ENCODE assay signal across 15 mouse cellular contexts in the genomic region with DNA sequence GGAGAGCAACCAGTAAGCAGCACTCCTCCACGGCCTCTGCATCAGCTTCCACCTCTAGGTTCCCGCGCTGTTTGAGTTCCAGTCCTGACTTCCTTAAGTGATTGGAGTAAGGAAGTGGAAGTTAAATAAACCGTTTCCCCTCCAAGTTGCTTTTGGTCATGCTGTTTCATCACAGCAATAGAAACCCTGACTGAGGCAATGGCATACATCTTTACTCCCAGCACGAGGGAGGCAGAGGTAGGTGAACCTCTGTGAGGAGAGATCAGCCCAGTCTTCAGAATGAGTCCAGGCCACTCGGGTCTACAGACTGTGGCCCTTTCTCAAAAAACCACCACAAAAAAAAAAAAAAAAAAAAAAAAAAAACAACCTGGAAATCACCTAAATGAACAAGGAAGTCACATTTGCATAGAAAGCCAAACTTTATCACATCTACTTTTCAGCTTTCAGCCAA. TPM values are rescaled to one million over a fixed set of nuclear protein-coding genes. Genes with fewer than 3 reads are reported as not detected.
A peak's percentile ranks its signal among the peaks of the same experiment; 100 is the strongest.
DNase-seq lines count a peak whose midpoint lies in the region; ATAC-seq and TF ChIP-seq lines count a peak whose summit lies in the region.
"Had no signal": no experiment of that assay in that cellular context is flagged by ENCODE, and none has a peak within 500 bp of the region (broad histone marks: within the 10 kb centered on the region; RNA-seq: fewer than 3 reads in every experiment).

No protein-coding gene starts in this region.

- DNase-seq in heart, adult 11 months, result peak; percentile 95
- peak; percentile 13 to 35 for DNase-seq in spleen, adult 2 months (ENCODE audit: low read depth in 1 of 2, low spot score in 2 of 2)
- no peak for DNase-seq in spleen, postnatal 4 days (ENCODE audit: low spot score in 2 of 2)
- DNase-seq in stomach, postnatal 0 days (ENCODE audit: low spot score), result no peak
- DNase-seq in adrenal gland, adult 2 months, result no peak
- no peak for DNase-seq in gastrocnemius, postnatal 25 days
- DNase-seq: cerebellum, adult 8-10 months; kidney, postnatal 10 days; layer of hippocampus, postnatal 36 days had no signal

- no peak overlapping the region for H3K4me3 ChIP-seq in heart, embryonic 11.5 days (ENCODE audit: low read depth, low read length)
- H3K4me3 ChIP-seq in spleen, adult 2 months (ENCODE audit: extremely low read depth, insufficient read depth, insufficient read length), result no peak overlapping the region
- H3K4me3 ChIP-seq in lung, embryonic 16.5 days (ENCODE audit: low read length), result no peak overlapping the region
- no peak overlapping the region for H3K4me3 ChIP-seq in stomach, postnatal 0 days (ENCODE audit: low read depth, low read length)
- H3K4me3 ChIP-seq: hindbrain, embryonic 13.5 days; limb, embryonic 13.5 days had no signal

- H3K9me3 ChIP-seq in heart, embryonic 11.5 days (replicated peaks; ENCODE audit: control insufficient read depth, low read length), result no peaks in the 10 kb centered on the region
- H3K9me3 ChIP-seq in lung, embryonic 16.5 days (ENCODE audit: control insufficient read depth, low read length), result no peaks in the 10 kb centered on the region
- H3K9me3 ChIP-seq in stomach, postnatal 0 days (ENCODE audit: control insufficient read depth, low read length), result no peaks in the 10 kb centered on the region
- H3K9me3 ChIP-seq: hindbrain, embryonic 13.5 days; limb, embryonic 13.5 days had no signal

- no peak overlapping the region for H3K4me2 ChIP-seq in heart, embryonic 11.5 days
- H3K4me2 ChIP-seq in lung, embryonic 16.5 days (ENCODE audit: low read depth, low read length), result no peak overlapping the region
- no peak overlapping the region for H3K4me2 ChIP-seq in stomach, postnatal 0 days (replicated peaks; ENCODE audit: low read depth)
- H3K4me2 ChIP-seq: hindbrain, embryonic 13.5 days; limb, embryonic 13.5 days had no signal

- H3K27ac ChIP-seq in heart, embryonic 11.5 days (ENCODE audit: low read depth, low read length), result no peak overlapping the region
- H3K27ac ChIP-seq in spleen, adult 2 months (ENCODE audit: insufficient read depth, low read length), result peak overlapping the region; percentile 89
- H3K27ac ChIP-seq in lung, embryonic 16.5 days (ENCODE audit: low read length), result peak overlapping the region; percentile 22; the same call in 1 of the 2 replicates
- 0 out of 2 replicates have a peak overlapping the region, but pooled peaks have one; percentile 35 for H3K27ac ChIP-seq in stomach, postnatal 0 days (replicated peaks)
- H3K27ac ChIP-seq: hindbrain, embryonic 13.5 days; limb, embryonic 13.5 days; macrophage had no signal

- peaks cover 8% of the 10 kb centered on the region for H3K4me1 ChIP-seq in heart, embryonic 11.5 days (ENCODE audit: control insufficient read depth, insufficient read depth, low read length)
- peaks cover 21% of the 10 kb centered on the region for H3K4me1 ChIP-seq in spleen, adult 2 months (ENCODE audit: control insufficient read depth, insufficient read depth, insufficient read length)
- H3K4me1 ChIP-seq in lung, embryonic 16.5 days (replicated peaks; ENCODE audit: control insufficient read depth, insufficient read depth, low read length), result peaks cover 9% of the 10 kb centered on the region; the same call in 1 of the 2 replicates
- H3K4me1 ChIP-seq in stomach, postnatal 0 days (replicated peaks; ENCODE audit: control insufficient read depth, insufficient read depth), result no peaks in the 10 kb centered on the region

- no peak for ATAC-seq in heart, embryonic 11.5 days (replicated peaks; ENCODE audit: insufficient number of reproducible peaks, low FRiP score, low TSS enrichment)
- no peak for ATAC-seq in lung, embryonic 16.5 days (ENCODE audit: low read depth)
- ATAC-seq in stomach, postnatal 0 days (ENCODE audit: low FRiP score, low TSS enrichment), result no peak
- ATAC-seq: forebrain, embryonic 16.5 days had no signal

- no peak for TF ChIP-seq POLR2A in spleen, adult 2 months (IDR thresholded peaks at IDR 0.05; ENCODE audit: low read depth, low read length)

- WGBS in heart, embryonic 11.5 days (ENCODE audit: insufficient replicate concordance), result 57% methylated on average over 6 of the region's 6 CpGs
- WGBS in spleen, adult 2 months, result 29% methylated on average over 6 of the region's 6 CpGs
- WGBS in lung, embryonic 16.5 days, result 55% methylated on average over 6 of the region's 6 CpGs
- WGBS in stomach, postnatal 0 days, result 70% methylated on average over 6 of the region's 6 CpGs

- H3K9ac ChIP-seq in heart, embryonic 11.5 days (ENCODE audit: low read depth, low read length), result no peak overlapping the region
- no peak overlapping the region for H3K9ac ChIP-seq in lung, embryonic 16.5 days (ENCODE audit: low read length)
- H3K9ac ChIP-seq in stomach, postnatal 0 days (ENCODE audit: low read length), result no peak overlapping the region
- H3K9ac ChIP-seq: hindbrain, embryonic 13.5 days; limb, embryonic 13.5 days had no signal

- TF ChIP-seq CTCF in spleen, adult 2 months (IDR thresholded peaks at IDR 0.05; ENCODE audit: extremely low read depth, insufficient read depth, insufficient read length, insufficient replicate concordance), result no peak
- TF ChIP-seq CTCF in stomach, postnatal 0 days (IDR thresholded peaks at IDR 0.05; ENCODE audit: low read depth), result no peak

- no peak for TF ChIP-seq EP300 in stomach, postnatal 0 days (optimal IDR thresholded peaks at IDR 0.05)

- no peaks in the 10 kb centered on the region for H3K27me3 ChIP-seq in heart, embryonic 11.5 days (ENCODE audit: control insufficient read depth, insufficient read depth, low read length)
- no peaks in the 10 kb centered on the region for H3K27me3 ChIP-seq in spleen, adult 2 months (ENCODE audit: control insufficient read depth, insufficient read depth, low read length)
- no peaks in the 10 kb centered on the region for H3K27me3 ChIP-seq in lung, embryonic 16.5 days (ENCODE audit: control insufficient read depth, insufficient read depth, low read depth, low read length)
- no peaks in the 10 kb centered on the region for H3K27me3 ChIP-seq in stomach, postnatal 0 days (ENCODE audit: control insufficient read depth, insufficient read depth, low read length)
- H3K27me3 ChIP-seq: hindbrain, embryonic 13.5 days; limb, embryonic 13.5 days had no signal

- no peaks in the 10 kb centered on the region for H3K36me3 ChIP-seq in heart, embryonic 11.5 days (ENCODE audit: control insufficient read depth, insufficient read depth, low read length)
- H3K36me3 ChIP-seq in spleen, adult 2 months (ENCODE audit: control insufficient read depth, insufficient read depth, low read length), result no peaks in the 10 kb centered on the region
- no peaks in the 10 kb centered on the region for H3K36me3 ChIP-seq in lung, embryonic 16.5 days (ENCODE audit: control insufficient read depth, insufficient read depth, low read length)
- H3K36me3 ChIP-seq in stomach, postnatal 0 days (ENCODE audit: control insufficient read depth, insufficient read depth, low read length), result peaks cover 2% of the 10 kb centered on the region; the same call in 1 of the 2 replicates
- H3K36me3 ChIP-seq: hindbrain, embryonic 13.5 days had no signal

RNA-seq across cellular contexts. Expression of a gene that starts 7.4 kb away (rescaled TPM):
- polyA plus RNA-seq in heart, embryonic 11.5 days (2014; fragmentation: Nextera tagmentation; extraction: Ambion mirVana), result 2.7 and 3.1 TPM in 2 replicates
- polyA plus RNA-seq in spleen, adult 2 months (2012; rRNA removed), result not detected in 2 replicates
- 1.4 and 3.9 TPM in 2 replicates for polyA plus RNA-seq in lung, embryonic 16.5 days (2015; fragmentation: Nextera tagmentation; extraction: Ambion mirVana)
- 2.0 and 2.2 TPM in 2 replicates for polyA plus RNA-seq in stomach, postnatal 0 days (2015; fragmentation: Nextera tagmentation; extraction: Ambion mirVana)
- 1 to 10 TPM; 1.8 to 2.2 TPM for total RNA-seq in adrenal gland, adult 2 months (2021)
- polyA plus RNA-seq in adrenal gland, adult 2 months (2012; rRNA removed), result not detected in 2 replicates
- total RNA-seq in gastrocnemius, postnatal 25 days (2021), result 1 to 10 TPM; 1.4 to 1.8 TPM

RNA-seq across cellular contexts. Expression of a gene that starts 11.0 kb away (rescaled TPM):
- 100 and 108 TPM in 2 replicates for polyA plus RNA-seq in heart, embryonic 11.5 days (2014; fragmentation: Nextera tagmentation; extraction: Ambion mirVana)
- 35.6 and 38.0 TPM in 2 replicates for polyA plus RNA-seq in spleen, adult 2 months (2012; rRNA removed)
- polyA plus RNA-seq in lung, embryonic 16.5 days (2015; fragmentation: Nextera tagmentation; extraction: Ambion mirVana), result 66.5 and 66.7 TPM in 2 replicates
- polyA plus RNA-seq in stomach, postnatal 0 days (2015; fragmentation: Nextera tagmentation; extraction: Ambion mirVana), result 84.1 and 85.0 TPM in 2 replicates
- total RNA-seq in adrenal gland, adult 2 months (2021), result 100 to 1,000 TPM in 1 of 2 experiments, 10 to 100 TPM in 1; 64.3 to 103 TPM
- 29.1 and 34.1 TPM in 2 replicates for polyA plus RNA-seq in adrenal gland, adult 2 months (2012; rRNA removed)
- 10 to 100 TPM; 47.2 to 47.4 TPM for total RNA-seq in gastrocnemius, postnatal 25 days (2021)

RNA-seq across cellular contexts. Expression of a gene that starts 39.0 kb away (rescaled TPM):
- 155 and 159 TPM in 2 replicates for polyA plus RNA-seq in heart, embryonic 11.5 days (2014; fragmentation: Nextera tagmentation; extraction: Ambion mirVana)
- polyA plus RNA-seq in spleen, adult 2 months (2012; rRNA removed), result 2.4 and 3.3 TPM in 2 replicates
- polyA plus RNA-seq in lung, embryonic 16.5 days (2015; fragmentation: Nextera tagmentation; extraction: Ambion mirVana), result 206 and 224 TPM in 2 replicates
- polyA plus RNA-seq in stomach, postnatal 0 days (2015; fragmentation: Nextera tagmentation; extraction: Ambion mirVana), result 81.1 and 85.7 TPM in 2 replicates
- 10 to 100 TPM; 10.2 to 27.9 TPM for total RNA-seq in adrenal gland, adult 2 months (2021)
- 0.19 and 0.48 TPM in 2 replicates for polyA plus RNA-seq in adrenal gland, adult 2 months (2012; rRNA removed)
- total RNA-seq in gastrocnemius, postnatal 25 days (2021), result 1 to 10 TPM; 8.0 to 8.7 TPM

Comparison
In these comparisons a context has a peak if more than half of its experiments do, and no peak if none do; other contexts are left out.
1. DNase-seq: peak in heart, adult 11 months (single experiment) and spleen, adult 2 months (2 of 2); none in spleen, postnatal 4 days (0 of 2), stomach, postnatal 0 days (single experiment), adrenal gland, adult 2 months (single experiment) and gastrocnemius, postnatal 25 days (single experiment).
2. RNA of a gene that starts 39.0 kb away (polyA plus RNA-seq): 206 to 224 TPM in lung, embryonic 16.5 days, 155 to 159 TPM in heart, embryonic 11.5 days and 81.1 to 85.7 TPM in stomach, postnatal 0 days; 2.4 to 3.3 TPM in spleen, adult 2 months and 0.19 to 0.48 TPM in adrenal gland, adult 2 months; every median in the first group is over 10 times any median in the second.